Mouse (Mus musculus) heart, postnatal 25 days (tissue): Measurements from ENCODE around the gene Arntl2. TPM values are rescaled to one million over a fixed set of nuclear protein-coding genes. Genes with fewer than 3 reads are reported as not detected.

Source experiments
- total RNA-seq, 2 experiments: library from RNA; stranded (reverse); gene quantifications; 2 replicates each; pipeline ENCODE4 v1.2.3; 2021

Gene Arntl2
- total RNA-seq, 2 experiments from 2014 or later, result 0.78 to 1.6 TPM

Other genes with a start within 250 kb of the Arntl2 start
- 10 to 100 TPM; 65.2 to 67.2 TPM for gene Fgfr1op2, start 218.9 kb upstream of the Arntl2 start, total RNA-seq
- 10 to 100 TPM; 20.7 to 21.3 TPM for gene Ints13, start 218.2 kb upstream of the Arntl2 start, total RNA-seq
- gene Med21, start 153.5 kb upstream of the Arntl2 start, total RNA-seq, result 10 to 100 TPM; 46.8 to 52.4 TPM
- gene Tm7sf3, start 153.2 kb upstream of the Arntl2 start, total RNA-seq, result 10 to 100 TPM; 14.8 to 16.2 TPM
- 10 to 100 TPM; 12.6 to 14.6 TPM for gene Stk38l, start 71.1 kb upstream of the Arntl2 start, total RNA-seq
- gene Smco2, start 54.0 kb downstream of the Arntl2 start, total RNA-seq, result 1 to 10 TPM; 2.3 TPM
- gene Ppfibp1, start 92.4 kb downstream of the Arntl2 start, total RNA-seq, result 100 to 1,000 TPM in 1 of 2 experiments, 10 to 100 TPM in 1; 82.4 to 107 TPM
- gene 1700034J05Rik, start 158.4 kb downstream of the Arntl2 start, total RNA-seq, result not detected
- 1 to 10 TPM in 1 of 2 experiments, under 1 TPM in 1; 0.56 to 1.1 TPM for gene Rep15, start 236.5 kb downstream of the Arntl2 start, total RNA-seq
- gene Mrps35, start 246.7 kb downstream of the Arntl2 start, total RNA-seq, result 100 to 1,000 TPM; 182 to 211 TPM